Mouse (Mus musculus) liver, postnatal 0 days (tissue): Measurements from ENCODE around the gene Edem3.

Source experiments
- CTCF ChIP-seq: sonication (generic); IDR thresholded peaks from 2 replicates; pipeline ENCODE4 v1.5.1; 2016; ENCODE audit warnings: antibody characterized with exemption, low read depth
- EP300 ChIP-seq: IDR thresholded peaks from 2 replicates; pipeline ENCODE4 v1.6.1; 2016; ENCODE audit warnings: antibody characterized with exemption, low read depth, mild to moderate bottlenecking

DNA sequence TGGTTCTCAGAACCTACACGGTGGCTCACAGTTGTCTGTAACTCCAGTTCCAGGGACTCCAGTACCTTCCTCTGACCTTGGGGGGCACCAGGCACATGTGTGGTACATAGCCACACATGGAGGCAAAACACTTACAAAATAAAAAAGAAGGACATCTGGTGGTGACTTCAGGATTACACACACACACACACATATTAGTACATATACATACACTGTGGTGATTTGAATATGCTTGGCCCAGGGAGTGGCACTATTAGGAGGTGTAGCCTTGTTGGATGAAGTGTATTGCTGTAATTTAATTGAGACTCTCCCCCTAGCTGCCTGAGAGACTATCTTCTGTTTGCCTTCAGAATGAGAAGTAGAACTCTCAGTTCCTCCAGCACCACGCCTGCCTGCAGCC is 93.1 kb downstream of the Edem3 start:
- TF ChIP-seq EP300 (no peak), CTCF (no peak)
